Mouse (Mus musculus) layer of hippocampus, adult 9-11 months (tissue): ENCODE data around the gene Mdh2.

Experiments used
- DNase-seq: peaks from one replicate; pipeline ENCODE4 v3.0.0; 2022

The Mdh2 gene

GRCm38 (mm10) chr5:135777796-135778470 lies 347 bp upstream of the Mdh2 start, which contains the start of gene Styxl1:
TSS of gene Styxl1 (minus strand) at chr5:135778385.
- DNase-seq = no peak

GRCm38 (mm10) chr5:135780331-135780730 lies 2.1 kb downstream of the Mdh2 start:
- DNase-seq = no peak

- DNase-seq = no peak
These were observed 4.6 kb downstream of the Mdh2 start for GRCm38 (mm10) chr5:135782901-135783300.

- DNase-seq = peak; percentile 71
These were observed 15.9 kb downstream of the Mdh2 start for GRCm38 (mm10) chr5:135793996-135794858.

- no peak for DNase-seq
These were observed 16.5 kb downstream of the Mdh2 start for GRCm38 (mm10) chr5:135794859-135795181.

GRCm38 (mm10) chr5:135799746-135800145 lies 21.5 kb downstream of the Mdh2 start:
- DNase-seq = no peak

- no peak for DNase-seq
These were observed 22.6 kb downstream of the Mdh2 start for GRCm38 (mm10) chr5:135800927-135801326.

GRCm38 (mm10) chr5:135802641-135803040 lies 24.4 kb downstream of the Mdh2 start:
- no peak for DNase-seq

- DNase-seq = no peak
These were observed 24.9 kb downstream of the Mdh2 start for GRCm38 (mm10) chr5:135803135-135803534.

- no peak for DNase-seq
These were observed 25.4 kb downstream of the Mdh2 start for GRCm38 (mm10) chr5:135803676-135804075.

GRCm38 (mm10) chr5:135804735-135805134 lies 26.5 kb downstream of the Mdh2 start:
- no peak for DNase-seq

- DNase-seq = peak; percentile 87
These were observed 28.4 kb downstream of the Mdh2 start, which contains the start of gene Srrm3 for GRCm38 (mm10) chr5:135806555-135807262. TSS of gene Srrm3 (plus strand) at chr5:135806890.

- DNase-seq = peak; percentile 12
These were observed 29.0 kb downstream of the Mdh2 start for GRCm38 (mm10) chr5:135807263-135807637.

- DNase-seq = peak; percentile 60
These were observed 34.7 kb downstream of the Mdh2 start for GRCm38 (mm10) chr5:135812991-135813390.

- no peak for DNase-seq
These were observed 40.2 kb downstream of the Mdh2 start for GRCm38 (mm10) chr5:135818491-135818890.

- DNase-seq = peak; percentile 51
These were observed 44.1 kb downstream of the Mdh2 start for GRCm38 (mm10) chr5:135822316-135822944.

- DNase-seq = no peak
These were observed 46.2 kb downstream of the Mdh2 start for GRCm38 (mm10) chr5:135824517-135824916.

- DNase-seq = no peak
These were observed 47.9 kb downstream of the Mdh2 start for GRCm38 (mm10) chr5:135826225-135826624.

GRCm38 (mm10) chr5:135829381-135829780 lies 51.1 kb downstream of the Mdh2 start:
- DNase-seq = no peak

GRCm38 (mm10) chr5:135832729-135833128 lies 54.4 kb downstream of the Mdh2 start:
- no peak for DNase-seq

- peak; percentile 66 for DNase-seq
These were observed 56.6 kb downstream of the Mdh2 start for GRCm38 (mm10) chr5:135834769-135835491.

GRCm38 (mm10) chr5:135835492-135835858 lies 57.2 kb downstream of the Mdh2 start:
- DNase-seq = no peak
